Mouse (Mus musculus) neural tube, embryonic 15.5 days (tissue): ENCODE results near the gene Pcnp. TPM values are rescaled to one million over a fixed set of nuclear protein-coding genes. Genes with fewer than 3 reads are reported as not detected.
A peak's percentile ranks its signal among the peaks of the same experiment; 100 is the strongest.
"Not testable (repeated sequence)": the region's sequence is repeated elsewhere in the genome, so short reads cannot be mapped to it uniquely, and the experiment has no call there.

Experiments
- ATAC-seq: fragments of 200-750 bp; cut with Nextera tagmentation; 2 replicates; pipeline ENCODE4 v1.8.0; 2017; ENCODE audit warnings: mild to moderate bottlenecking, moderate TSS enrichment, moderate library complexity; ENCODE audit not compliant: low FRiP score
- H3K27ac ChIP-seq: fragments of 300-500 bp; sonication (generic); replicated peaks from 2 replicates; pipeline ENCODE4 v1.5.1; 2015; ENCODE audit warnings: mild to moderate bottlenecking, inconsistent platforms
- H3K27me3 ChIP-seq: fragments of 300-500 bp; sonication (generic); replicated peaks from 2 replicates; pipeline ENCODE4 v1.6.1; 2015; ENCODE audit warnings: inconsistent platforms
- H3K36me3 ChIP-seq: fragments of 300-500 bp; sonication (generic); 2 replicates; pipeline ENCODE4 v1.6.1; 2015; ENCODE audit warnings: inconsistent platforms
- H3K4me1 ChIP-seq: fragments of 300-500 bp; sonication (generic); 2 replicates; pipeline ENCODE4 v1.6.1; 2015; ENCODE audit warnings: inconsistent platforms
- H3K4me2 ChIP-seq: fragments of 300-500 bp; sonication (generic); 2 replicates; pipeline ENCODE4 v1.6.1; 2015; ENCODE audit warnings: inconsistent platforms, mild to moderate bottlenecking, moderate library complexity
- H3K4me3 ChIP-seq: fragments of 300-500 bp; sonication (generic); replicated peaks from 2 replicates; pipeline ENCODE4 v1.5.1; 2015; ENCODE audit warnings: mild to moderate bottlenecking, inconsistent platforms
- H3K9ac ChIP-seq: fragments of 300-500 bp; sonication (generic); replicated peaks from 2 replicates; pipeline ENCODE4 v1.6.1; 2015; ENCODE audit warnings: mild to moderate bottlenecking, inconsistent platforms
- H3K9me3 ChIP-seq: fragments of 300-500 bp; sonication (generic); replicated peaks from 2 replicates; pipeline ENCODE4 v1.6.1; 2016; ENCODE audit warnings: inconsistent platforms
- WGBS: fragments of 180-500 bp; shearing (Covaris S2); methylation state at CpG from one replicate; pipeline ENCODE4 v1.1.7; 2015; ENCODE audit warnings: mixed read lengths; 5-methylcytosine and 5-hydroxymethylcytosine counted together
- polyA plus RNA-seq: library from polyadenylated mRNA; unstranded; fragments of >200 nt; fragmentation: Nextera tagmentation; extraction: Ambion mirVana; gene quantifications from 2 replicates; pipeline ENCODE4 v1.2.1, GENCODE M21; 2015

The Pcnp gene
- polyA plus RNA-seq, 1 experiment from 2014 or later: 193 TPM

DNA sequence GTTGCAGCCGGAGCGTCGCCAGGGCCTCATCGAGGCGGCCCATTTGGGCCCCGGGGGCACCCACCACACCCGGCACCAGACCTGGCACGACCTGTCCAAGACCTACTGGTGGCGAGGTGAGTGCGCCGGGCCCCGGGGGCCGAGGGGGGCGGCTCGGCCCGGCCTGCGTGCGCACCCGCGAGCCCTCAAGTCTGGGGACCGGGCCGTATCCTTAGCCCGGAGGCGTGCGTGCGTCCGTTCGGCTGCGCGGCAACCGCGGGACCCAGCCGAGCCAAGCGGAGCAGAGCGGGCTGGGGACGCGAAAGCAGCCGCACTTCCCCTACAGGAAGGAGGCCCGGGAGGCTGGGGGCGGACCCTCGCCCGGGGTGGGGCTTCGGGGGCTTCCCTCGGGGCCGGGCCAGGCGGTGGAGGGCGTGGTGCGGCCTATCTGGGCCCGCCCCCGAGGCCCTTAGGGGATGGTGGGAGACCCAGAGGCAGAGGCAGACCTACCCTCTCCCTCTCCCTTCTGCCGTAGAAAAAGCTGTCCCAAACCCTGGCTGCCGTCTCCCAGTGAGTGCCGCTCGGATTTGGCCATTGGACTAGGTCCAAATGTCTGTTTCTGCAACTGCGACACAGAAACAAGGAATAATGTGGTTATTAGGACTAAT lies 55.2 kb downstream of the Pcnp start:
- peak; percentile 79 for ATAC-seq
- peak overlapping the region; percentile 90 for H3K27ac ChIP-seq
- peak overlapping the region; percentile 72 for H3K4me2 ChIP-seq
- no peaks in the 10 kb centered on the region for H3K9me3 ChIP-seq
- H3K9ac ChIP-seq: peak overlapping the region; percentile 87
- H3K36me3 ChIP-seq: peaks cover 29% of the 10 kb centered on the region
- peak overlapping the region; percentile 88 for H3K4me3 ChIP-seq
- WGBS: under 1% methylated on average over 55 of the region's 55 CpGs
- H3K4me1 ChIP-seq: peaks cover 39% of the 10 kb centered on the region
- H3K27me3 ChIP-seq: no peaks in the 10 kb centered on the region

DNA sequence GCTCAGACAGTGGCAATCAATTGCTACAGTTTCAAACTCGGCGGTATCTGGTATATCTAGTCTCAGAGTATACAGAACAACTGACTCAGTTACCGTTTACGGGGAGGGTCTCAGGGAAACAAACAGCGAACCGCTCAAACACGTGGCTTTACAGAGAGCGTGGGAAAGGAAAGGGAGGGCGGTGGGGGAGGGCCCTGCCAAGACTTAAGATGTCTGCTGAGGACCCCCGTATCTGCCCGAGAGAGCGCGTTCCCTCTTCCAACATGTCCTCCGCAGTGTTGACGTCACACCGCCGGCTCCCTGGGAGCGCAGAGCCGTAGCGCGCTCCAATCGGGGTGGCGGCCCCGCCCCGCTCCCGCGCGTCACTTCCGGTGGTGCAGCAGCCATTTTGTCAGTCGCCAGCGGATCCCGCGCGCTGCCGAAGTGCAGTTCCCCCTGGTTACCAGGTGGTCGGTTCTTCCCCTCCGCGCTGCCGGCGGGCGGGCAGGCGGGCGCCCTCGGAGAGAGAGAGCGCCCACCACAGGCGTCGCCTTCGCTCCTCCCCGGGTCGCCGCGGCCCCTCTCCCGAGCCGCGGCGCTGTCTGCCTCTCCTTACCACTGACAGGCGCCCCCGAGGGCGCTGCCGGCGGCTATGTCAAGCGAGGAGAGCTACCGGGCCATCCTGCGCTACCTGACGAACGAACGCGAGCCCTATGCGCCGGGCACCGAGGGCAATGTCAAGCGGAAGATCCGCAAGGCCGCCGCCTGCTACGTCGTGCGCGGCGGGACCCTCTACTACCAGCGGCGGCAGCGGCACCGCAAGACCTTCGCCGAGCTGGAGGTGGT lies 55.9 kb downstream of the Pcnp start, which contains the start of gene Zbtb11:
Zbtb11 (plus strand) TSS at position 453 of the 825 bp plus-strand sequence.
- ATAC-seq: peak; percentile 99
- peak within 1 kb of the TSS; percentile 90 for H3K27ac ChIP-seq

DNA sequence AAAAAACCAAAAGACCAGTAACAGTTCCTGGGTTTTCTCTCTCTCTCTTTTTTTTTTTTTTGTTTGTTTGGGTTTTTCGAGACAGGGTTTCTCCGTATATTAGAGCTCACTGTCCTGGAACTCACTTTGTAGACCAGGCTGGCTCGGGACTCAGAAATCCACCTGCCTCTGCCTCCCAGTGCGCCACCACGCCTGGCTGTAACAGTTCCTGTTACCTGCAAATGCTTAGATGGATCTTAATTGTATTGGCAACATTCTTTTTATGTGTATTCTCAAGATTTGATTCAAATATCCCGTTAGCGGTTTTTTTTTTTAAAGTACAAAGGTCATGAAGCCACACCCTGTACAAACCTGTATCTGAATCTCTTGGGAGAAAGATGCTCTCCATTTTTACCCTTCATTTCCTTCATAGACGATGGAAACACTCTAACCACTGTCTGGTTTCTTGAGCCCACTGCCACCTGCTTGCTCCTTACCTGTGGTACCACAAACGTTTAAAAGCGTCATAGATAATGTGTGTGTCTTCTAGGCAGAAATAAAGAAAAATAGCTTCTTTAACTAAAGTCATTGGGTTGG lies 56.8 kb downstream of the Pcnp start:
- H3K4me1 ChIP-seq: peaks cover 45% of the 10 kb centered on the region
- peak overlapping the region; percentile 54 for H3K27ac ChIP-seq
- H3K4me3 ChIP-seq: peak overlapping the region; percentile 88
- H3K4me2 ChIP-seq: peak overlapping the region; percentile 57
- H3K36me3 ChIP-seq: peaks cover 39% of the 10 kb centered on the region
- peak overlapping the region; percentile 3; the same call in 1 of the 2 replicates for H3K9ac ChIP-seq
- no peaks in the 10 kb centered on the region for H3K27me3 ChIP-seq
- 61% methylated on average over 10 of the region's 10 CpGs for WGBS
- no peaks in the 10 kb centered on the region for H3K9me3 ChIP-seq
- no peak for ATAC-seq

More for the DNA sequence above, 55.9 kb downstream of the Pcnp start, which contains the start of gene Zbtb11:
- H3K4me3 ChIP-seq: peak within 1 kb of the TSS; percentile 88
- H3K4me1 ChIP-seq: peaks cover 45% of the 10 kb centered on the region
- H3K9ac ChIP-seq: peak within 1 kb of the TSS; percentile 87
- no peaks in the 10 kb centered on the region for H3K27me3 ChIP-seq
- H3K9me3 ChIP-seq: no peaks in the 10 kb centered on the region
- H3K36me3 ChIP-seq: peaks cover 37% of the 10 kb centered on the region
- H3K4me2 ChIP-seq: peak within 1 kb of the TSS; percentile 72
- WGBS: under 1% methylated on average over 81 of the region's 86 CpGs

DNA sequence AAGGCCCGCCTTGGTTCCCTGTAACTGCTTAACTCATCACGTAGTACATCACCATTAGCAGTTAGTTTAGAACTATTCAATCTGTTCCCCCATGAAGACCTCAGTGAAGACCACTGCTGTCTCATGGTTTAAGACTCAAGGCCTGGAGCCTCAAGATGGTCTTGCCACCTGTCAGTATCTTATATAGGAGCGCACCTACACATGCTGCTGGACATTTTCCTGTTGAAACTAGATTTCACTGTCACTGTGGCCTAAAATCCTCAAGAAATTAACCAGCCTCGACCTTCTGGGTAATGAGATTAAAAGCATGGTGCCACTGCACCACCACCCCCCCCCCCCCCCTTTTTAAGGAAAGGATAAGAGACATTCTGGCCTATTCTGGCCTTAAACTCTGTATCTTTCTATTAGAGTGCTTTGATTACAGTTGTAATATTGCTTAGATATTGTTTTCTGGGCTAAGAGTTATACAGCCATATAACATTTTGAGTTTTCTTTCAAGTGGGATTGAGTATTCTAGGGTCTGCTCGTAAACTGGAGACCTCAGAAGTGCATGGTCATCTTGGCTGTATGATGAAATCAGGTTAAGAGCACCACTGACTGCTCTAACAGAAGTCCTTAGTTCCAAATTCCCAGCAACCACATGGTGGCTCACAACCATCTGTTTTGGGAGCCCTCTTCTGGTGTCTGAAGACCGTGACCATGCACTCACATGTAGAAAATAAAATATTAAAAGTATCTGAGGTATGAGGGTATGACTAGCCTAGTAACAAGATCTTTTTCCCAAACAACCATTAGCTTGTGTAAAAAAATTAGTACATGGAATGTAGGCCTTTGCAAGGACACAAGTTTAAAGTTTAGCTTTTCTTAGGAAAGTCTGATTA lies 57.6 kb downstream of the Pcnp start:
- H3K36me3 ChIP-seq: peaks cover 39% of the 10 kb centered on the region
- 76% methylated on average over 6 of the region's 6 CpGs for WGBS
- no peak overlapping the region for H3K4me2 ChIP-seq
- H3K9me3 ChIP-seq: no peaks in the 10 kb centered on the region
- no peaks in the 10 kb centered on the region for H3K27me3 ChIP-seq
- no peak for ATAC-seq
- no peak overlapping the region for H3K27ac ChIP-seq
- H3K9ac ChIP-seq: no peak overlapping the region
- no peak overlapping the region for H3K4me3 ChIP-seq
- peaks cover 51% of the 10 kb centered on the region for H3K4me1 ChIP-seq

DNA sequence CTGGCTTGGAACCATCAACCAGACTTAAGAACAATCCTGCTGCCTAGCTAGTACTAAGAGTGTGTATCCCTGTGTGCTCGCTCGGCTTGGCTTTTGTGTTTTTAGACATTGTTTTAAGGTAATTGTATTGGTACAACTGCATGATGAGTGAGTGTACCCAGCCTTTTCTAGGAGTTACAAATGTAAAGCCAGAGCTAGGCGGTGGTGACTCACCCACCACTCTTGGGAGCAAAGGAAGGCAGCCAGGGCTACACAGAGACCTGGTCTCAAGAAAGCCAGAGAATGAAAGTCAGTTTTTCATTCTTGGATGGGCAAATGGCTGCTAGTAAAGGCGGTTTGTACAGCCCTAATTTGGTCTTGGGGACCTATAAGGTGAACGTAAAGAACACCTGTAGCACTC lies 59.1 kb downstream of the Pcnp start:
- H3K9me3 ChIP-seq: no peaks in the 10 kb centered on the region
- H3K36me3 ChIP-seq: peaks cover 39% of the 10 kb centered on the region
- H3K27ac ChIP-seq: no peak overlapping the region
- H3K9ac ChIP-seq: no peak overlapping the region
- H3K4me1 ChIP-seq: peaks cover 44% of the 10 kb centered on the region
- ATAC-seq: no peak
- WGBS: 93% methylated on average over 5 of the region's 5 CpGs
- H3K27me3 ChIP-seq: no peaks in the 10 kb centered on the region
- H3K4me3 ChIP-seq: no peak overlapping the region
- H3K4me2 ChIP-seq: no peak overlapping the region

DNA sequence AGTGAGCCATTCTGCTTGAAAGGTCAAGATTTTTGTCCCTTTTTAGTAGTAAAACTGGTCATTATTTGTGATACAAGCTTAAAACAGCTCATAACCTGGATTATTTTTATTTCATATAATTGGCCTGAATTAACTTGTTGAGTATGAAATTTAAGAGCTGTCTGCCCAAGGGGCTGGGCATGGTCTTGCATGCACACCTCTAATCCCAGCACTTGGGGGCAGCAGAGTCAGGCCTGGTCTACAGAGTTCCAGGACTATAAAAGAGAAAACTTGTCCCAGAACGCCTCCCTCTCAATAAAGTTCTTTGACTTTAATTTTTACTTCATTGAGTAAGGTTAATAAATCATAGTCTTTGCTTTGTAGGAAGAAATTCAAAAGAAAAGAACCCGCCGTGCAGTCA lies 60.4 kb downstream of the Pcnp start:
- Histone ChIP-seq H3K4me3 (no peak overlapping the region), H3K9me3 (no peaks in the 10 kb centered on the region), H3K27ac (no peak overlapping the region), H3K27me3 (no peaks in the 10 kb centered on the region), H3K4me2 (no peak overlapping the region), H3K4me1 (peaks cover 40% of the 10 kb centered on the region), H3K36me3 (peaks cover 39% of the 10 kb centered on the region), H3K9ac (no peak overlapping the region)
- no peak for ATAC-seq
- WGBS: 74% methylated on average over 3 of the region's 3 CpGs

DNA sequence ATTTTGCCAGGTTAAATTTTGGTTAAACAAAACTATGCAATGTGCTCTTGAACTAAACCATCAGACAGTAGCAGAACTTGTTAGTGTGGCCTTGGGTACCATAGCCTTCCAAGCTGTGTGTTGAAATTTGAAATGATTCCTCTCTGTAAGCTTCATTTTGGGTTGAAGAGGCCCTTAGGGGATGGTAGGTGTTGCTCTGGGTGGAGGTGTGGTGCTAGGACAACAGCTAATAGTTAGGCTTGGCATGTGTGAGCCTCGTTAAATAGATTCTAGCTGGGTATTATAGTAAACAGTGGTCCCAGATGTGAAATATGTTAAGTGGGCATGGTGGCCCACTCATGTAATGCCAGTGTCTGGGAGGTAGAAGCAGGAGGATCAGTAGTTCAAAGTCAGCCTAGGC lies 62.3 kb downstream of the Pcnp start:
- Histone ChIP-seq H3K4me1 (peaks cover 32% of the 10 kb centered on the region), H3K9ac (peak overlapping the region; percentile 64), H3K27ac (no peak overlapping the region), H3K27me3 (no peaks in the 10 kb centered on the region), H3K9me3 (no peaks in the 10 kb centered on the region), H3K4me3 (peak overlapping the region; percentile 53), H3K4me2 (peak overlapping the region; percentile 82), H3K36me3 (peaks cover 38% of the 10 kb centered on the region)
- WGBS: 41% methylated on average over 1 of the region's 1 CpGs
- ATAC-seq: no peak

DNA sequence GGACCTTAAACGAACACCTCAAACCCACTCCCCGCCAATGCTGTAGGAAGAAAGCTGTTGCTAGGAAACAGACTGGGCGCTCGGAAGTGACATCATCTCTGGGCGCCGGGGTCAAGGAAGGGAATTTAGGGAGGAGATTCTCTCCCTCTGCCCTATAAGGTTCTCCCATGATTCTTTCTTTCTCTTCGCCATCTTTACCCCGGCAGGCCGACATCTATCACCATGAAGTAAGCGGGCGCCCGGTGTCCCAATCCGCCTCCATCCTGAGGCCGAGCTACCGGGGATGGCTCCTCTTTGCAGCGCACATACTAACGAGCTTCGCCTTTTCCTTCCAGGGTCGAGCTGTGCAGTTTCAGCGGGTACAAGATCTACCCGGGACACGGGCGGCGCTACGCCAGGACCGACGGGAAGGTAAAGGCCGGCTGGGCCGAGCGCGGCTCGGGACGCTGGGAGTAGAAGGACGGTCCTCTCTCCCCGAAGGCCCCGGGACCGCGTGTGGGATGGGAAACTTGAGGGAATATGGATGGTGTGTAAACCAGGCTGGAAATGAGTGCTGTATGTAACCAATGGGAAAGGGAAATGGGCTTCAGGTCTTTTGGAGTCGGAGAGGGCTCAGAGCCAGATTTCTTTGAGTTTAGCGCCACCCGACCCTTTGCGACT lies 63.2 kb downstream of the Pcnp start, which contains the start of gene Rpl24:
Rpl24 (plus strand) TSS at position 64 of the 660 bp plus-strand sequence.
- Histone ChIP-seq H3K27ac (peak within 1 kb of the TSS; percentile 85), H3K9ac (peak within 1 kb of the TSS; percentile 64), H3K4me2 (peak within 1 kb of the TSS; percentile 82), H3K4me1 (peaks cover 32% of the 10 kb centered on the region), H3K27me3 (no peaks in the 10 kb centered on the region), H3K9me3 (no peaks in the 10 kb centered on the region), H3K36me3 (peaks cover 29% of the 10 kb centered on the region), H3K4me3 (peak within 1 kb of the TSS; percentile 53)
- peak; percentile 96 for ATAC-seq
- WGBS: under 1% methylated on average over 42 of the region's 42 CpGs

DNA sequence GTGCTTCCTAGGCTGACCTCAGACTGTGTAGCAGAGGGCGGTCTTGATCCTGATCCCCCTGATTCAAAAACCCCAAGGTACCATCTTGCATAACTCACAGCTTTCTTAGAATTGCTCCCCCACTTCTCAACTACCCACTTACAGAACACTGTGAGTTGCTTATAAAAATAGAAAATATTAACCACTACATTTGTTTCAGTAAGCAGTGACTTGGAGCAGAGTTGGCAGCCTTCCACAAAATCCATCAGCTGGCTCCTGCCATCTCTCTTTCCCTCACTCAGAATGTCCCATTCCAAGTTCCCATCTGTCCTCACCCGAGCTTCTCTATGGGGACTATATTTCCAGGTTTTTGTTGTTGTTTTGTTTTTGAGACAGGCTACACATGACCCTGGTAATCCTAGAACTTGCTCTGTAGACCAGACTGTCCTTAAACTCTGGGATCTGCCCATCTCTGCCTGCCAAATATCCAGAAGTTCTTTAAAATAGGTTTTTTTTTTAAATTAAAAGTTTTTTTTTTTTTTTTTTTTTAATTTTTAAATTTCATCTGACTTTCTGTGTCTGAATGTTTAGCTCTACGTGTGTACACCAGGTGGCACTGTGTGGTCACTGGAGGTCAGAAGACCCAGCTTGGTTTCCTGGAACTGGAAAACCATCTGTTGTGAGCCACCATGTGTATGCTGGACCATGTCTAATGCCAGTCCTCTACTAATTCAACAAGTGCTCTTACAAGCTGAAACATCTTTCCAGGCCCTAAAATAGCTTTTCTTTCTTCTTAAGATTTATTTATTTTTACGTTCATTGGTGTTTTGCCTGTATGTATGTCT lies 65.2 kb downstream of the Pcnp start:
- H3K9ac ChIP-seq: no peak overlapping the region
- H3K4me2 ChIP-seq: no peak overlapping the region
- peaks cover 9% of the 10 kb centered on the region for H3K36me3 ChIP-seq
- WGBS: 72% methylated on average over 4 of the region's 4 CpGs
- H3K27ac ChIP-seq: no peak overlapping the region
- no peak overlapping the region for H3K4me3 ChIP-seq
- peaks cover 17% of the 10 kb centered on the region for H3K4me1 ChIP-seq
- no peaks in the 10 kb centered on the region for H3K9me3 ChIP-seq
- H3K27me3 ChIP-seq: no peaks in the 10 kb centered on the region
- no peak for ATAC-seq

DNA sequence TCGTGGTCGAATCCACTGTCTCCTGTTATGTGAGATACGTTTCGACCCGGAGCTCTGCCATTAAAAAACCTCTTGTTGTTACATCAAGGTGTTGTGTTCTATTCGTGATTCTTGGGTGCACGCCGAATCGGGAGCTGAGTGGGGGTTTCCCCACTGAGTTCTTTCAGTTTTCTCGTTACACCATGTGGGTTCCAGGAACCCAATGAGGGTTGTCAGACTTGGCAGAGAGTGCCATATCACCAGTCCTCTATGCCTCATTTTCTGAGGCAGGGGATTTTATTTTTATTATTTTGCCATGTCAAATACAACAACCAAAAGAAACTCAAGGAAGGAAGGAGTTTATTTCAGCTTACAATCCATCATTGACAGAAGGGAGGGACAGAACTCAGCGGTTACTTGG lies 66.5 kb downstream of the Pcnp start:
- H3K36me3 ChIP-seq, H3K27ac ChIP-seq, H3K4me3 ChIP-seq, ATAC-seq, H3K9ac ChIP-seq, H3K27me3 ChIP-seq, H3K9me3 ChIP-seq, H3K4me2 ChIP-seq: not testable (repeated sequence)
- H3K4me1 ChIP-seq: peaks cover 11% of the 10 kb centered on the region
- 93% methylated on average over 6 of the region's 11 CpGs for WGBS
